Mouse (Mus musculus): ENCODE measurements around the gene Ina. TPM values are rescaled to one million over a fixed set of nuclear protein-coding genes. Genes with fewer than 3 reads are reported as not detected.

Gene Ina
- total and polyA plus RNA-seq, 2 experiments from 2014 or later = not detected

DNA sequence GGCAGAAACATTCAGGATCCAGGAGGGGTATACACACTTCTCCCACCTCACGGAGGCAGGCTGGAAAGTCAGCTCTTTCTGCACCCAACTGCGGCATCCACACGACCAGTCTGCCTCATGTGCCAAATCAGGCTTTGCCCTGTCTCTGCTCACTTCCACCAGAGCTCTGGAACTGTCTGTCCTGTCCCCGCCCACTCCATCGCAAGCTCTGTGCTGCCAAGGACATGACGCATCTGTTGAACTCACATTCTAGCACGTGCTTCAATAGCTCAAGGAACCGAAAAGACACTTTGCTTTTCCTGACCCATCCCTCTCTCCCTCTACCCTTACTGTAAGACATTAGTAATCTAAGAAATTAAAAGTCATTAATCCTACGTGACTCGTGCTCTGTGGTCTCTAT is 10.5 kb downstream of the Ina start:
- no peak for DNase-seq (ENCODE audit: low spot score)
- no peak overlapping the region for H3K9ac ChIP-seq (replicated peaks; ENCODE audit: low read depth, low read length)
- no peaks in the 10 kb centered on the region for H3K27me3 ChIP-seq (ENCODE audit: control insufficient read depth, insufficient read depth, low read length)
- no peak overlapping the region for H3K27ac ChIP-seq (ENCODE audit: low read depth)
- H3K4me2 ChIP-seq (ENCODE audit: low read depth, low read length) = no peak overlapping the region
- TF ChIP-seq CTCF (IDR thresholded peaks at IDR 0.05; ENCODE audit: low read depth) (no peak), EP300 (IDR thresholded peaks at IDR 0.05; ENCODE audit: low read depth) (no peak)
- H3K4me1 ChIP-seq (ENCODE audit: control insufficient read depth, insufficient read depth) = no peaks in the 10 kb centered on the region
- no peak overlapping the region for H3K4me3 ChIP-seq (ENCODE audit: low read depth, low read length)
- no peak; the same call in 1 of the 2 replicates for ATAC-seq (ENCODE audit: insufficient read depth, low read depth)
- 35% methylated on average over 10 of the region's 10 CpGs for WGBS
- H3K9me3 ChIP-seq (replicated peaks; ENCODE audit: control insufficient read depth, low read length) = no peaks in the 10 kb centered on the region
- no peaks in the 10 kb centered on the region for H3K36me3 ChIP-seq (replicated peaks; ENCODE audit: control insufficient read depth, insufficient read depth, low read length)

GRCm38 (mm10) chr19:47026513-47026912 is 12.0 kb downstream of the Ina start:
- Histone ChIP-seq H3K9ac (replicated peaks; ENCODE audit: low read depth, low read length) (no peak overlapping the region), H3K9me3 (replicated peaks; ENCODE audit: control insufficient read depth, low read length) (no peaks in the 10 kb centered on the region), H3K4me1 (ENCODE audit: control insufficient read depth, insufficient read depth) (no peaks in the 10 kb centered on the region), H3K4me3 (ENCODE audit: low read depth, low read length) (no peak overlapping the region), H3K27me3 (ENCODE audit: control insufficient read depth, insufficient read depth, low read length) (no peaks in the 10 kb centered on the region), H3K27ac (ENCODE audit: low read depth) (no peak overlapping the region), H3K36me3 (replicated peaks; ENCODE audit: control insufficient read depth, insufficient read depth, low read length) (no peaks in the 10 kb centered on the region), H3K4me2 (ENCODE audit: low read depth, low read length) (no peak overlapping the region)
- WGBS = 87% methylated on average over 4 of the region's 4 CpGs
- DNase-seq (ENCODE audit: low spot score) = no peak
- no peak for TF ChIP-seq CTCF (IDR thresholded peaks at IDR 0.05; ENCODE audit: low read depth)
- TF ChIP-seq EP300 (IDR thresholded peaks at IDR 0.05; ENCODE audit: low read depth) = no peak
- ATAC-seq (ENCODE audit: insufficient read depth, low read depth) = no peak

DNA sequence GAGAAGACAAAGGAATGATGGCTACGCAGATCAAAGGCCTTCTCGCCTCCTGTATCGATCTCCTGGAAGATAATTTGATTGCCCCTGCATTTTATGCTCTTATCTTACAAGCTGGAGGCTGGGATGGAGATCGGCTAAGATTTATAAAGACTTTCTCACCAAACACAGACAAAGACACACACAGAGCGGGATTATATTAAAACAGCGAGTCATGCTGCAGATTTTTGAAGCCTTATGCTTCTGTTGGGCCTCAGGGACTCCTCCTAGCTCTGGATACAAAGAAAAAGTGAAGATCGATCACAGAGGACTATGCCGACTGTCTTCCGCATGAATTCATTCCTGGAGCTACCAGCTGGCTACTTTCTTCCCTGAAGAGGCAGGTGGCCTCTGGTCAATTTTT is 15.3 kb downstream of the Ina start:
- TF ChIP-seq EP300 (IDR thresholded peaks at IDR 0.05; ENCODE audit: low read depth) = no peak
- TF ChIP-seq CTCF (IDR thresholded peaks at IDR 0.05; ENCODE audit: low read depth) = no peak
- Histone ChIP-seq H3K4me3 (ENCODE audit: low read depth, low read length) (no peak overlapping the region), H3K36me3 (replicated peaks; ENCODE audit: control insufficient read depth, insufficient read depth, low read length) (peaks cover 8% of the 10 kb centered on the region; the same call in 1 of the 2 replicates), H3K27ac (ENCODE audit: low read depth) (no peak overlapping the region), H3K4me1 (ENCODE audit: control insufficient read depth, insufficient read depth) (no peaks in the 10 kb centered on the region), H3K27me3 (ENCODE audit: control insufficient read depth, insufficient read depth, low read length) (no peaks in the 10 kb centered on the region), H3K9me3 (replicated peaks; ENCODE audit: control insufficient read depth, low read length) (no peaks in the 10 kb centered on the region), H3K9ac (replicated peaks; ENCODE audit: low read depth, low read length) (no peak overlapping the region), H3K4me2 (ENCODE audit: low read depth, low read length) (no peak overlapping the region)
- no peak for DNase-seq (ENCODE audit: low spot score)
- WGBS = 79% methylated on average over 9 of the region's 9 CpGs
- ATAC-seq (ENCODE audit: insufficient read depth, low read depth) = no peak

DNA sequence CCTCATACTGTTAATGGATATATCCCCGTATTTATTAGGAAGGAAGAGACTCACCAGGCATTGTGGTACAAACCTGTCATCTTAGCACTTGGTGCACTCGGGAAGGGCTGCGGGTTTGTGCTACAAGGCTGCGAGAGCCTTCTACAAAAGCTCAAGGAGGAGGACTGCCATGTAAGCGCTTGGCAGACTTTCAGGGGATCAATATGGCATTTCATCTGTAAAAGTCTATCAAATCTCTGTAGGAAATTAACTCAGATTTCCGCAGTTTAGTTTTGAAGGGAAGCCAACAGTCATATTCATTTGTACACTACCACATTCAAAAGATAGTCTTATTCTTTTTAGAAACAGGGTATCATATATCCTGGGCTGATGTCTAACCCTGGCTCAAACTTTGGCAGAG is 17.3 kb downstream of the Ina start:
- no peak overlapping the region for H3K4me2 ChIP-seq (ENCODE audit: low read depth, low read length)
- H3K9ac ChIP-seq (replicated peaks; ENCODE audit: low read depth, low read length) = no peak overlapping the region
- no peak overlapping the region for H3K4me3 ChIP-seq (ENCODE audit: low read depth, low read length)
- no peaks in the 10 kb centered on the region for H3K4me1 ChIP-seq (ENCODE audit: control insufficient read depth, insufficient read depth)
- no peaks in the 10 kb centered on the region for H3K9me3 ChIP-seq (replicated peaks; ENCODE audit: control insufficient read depth, low read length)
- ATAC-seq (ENCODE audit: insufficient read depth, low read depth) = no peak
- H3K36me3 ChIP-seq (replicated peaks; ENCODE audit: control insufficient read depth, insufficient read depth, low read length) = peaks cover 8% of the 10 kb centered on the region
- no peak for DNase-seq (ENCODE audit: low spot score)
- no peak overlapping the region for H3K27ac ChIP-seq (ENCODE audit: low read depth)
- WGBS = 91% methylated on average over 6 of the region's 6 CpGs
- no peak for TF ChIP-seq EP300 (IDR thresholded peaks at IDR 0.05; ENCODE audit: low read depth)
- TF ChIP-seq CTCF (IDR thresholded peaks at IDR 0.05; ENCODE audit: low read depth) = no peak
- no peaks in the 10 kb centered on the region for H3K27me3 ChIP-seq (ENCODE audit: control insufficient read depth, insufficient read depth, low read length)

DNA sequence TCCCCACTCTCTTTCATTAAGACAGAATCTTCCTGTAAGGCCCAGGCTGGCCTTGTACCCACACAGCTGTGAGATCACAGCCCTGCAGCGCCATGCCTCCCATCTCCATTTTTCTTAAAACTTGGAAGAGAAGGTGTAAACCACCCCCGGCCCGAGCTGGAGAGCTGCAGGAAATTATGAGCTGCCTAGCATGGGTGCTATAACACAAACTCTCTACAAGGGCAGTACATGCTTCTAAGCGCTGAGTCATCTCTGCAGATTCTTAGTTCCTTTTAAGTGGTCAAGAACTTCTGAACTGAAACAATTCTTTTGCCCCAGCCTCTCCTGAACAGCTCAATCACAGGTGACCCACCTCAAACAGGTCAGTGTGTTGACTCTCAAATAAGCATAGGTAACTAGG is 20.4 kb downstream of the Ina start:
- peaks cover 19% of the 10 kb centered on the region for H3K36me3 ChIP-seq (replicated peaks; ENCODE audit: control insufficient read depth, insufficient read depth, low read length)
- no peaks in the 10 kb centered on the region for H3K27me3 ChIP-seq (ENCODE audit: control insufficient read depth, insufficient read depth, low read length)
- no peak overlapping the region for H3K27ac ChIP-seq (ENCODE audit: low read depth)
- WGBS = 84% methylated on average over 4 of the region's 4 CpGs
- ATAC-seq (ENCODE audit: insufficient read depth, low read depth) (no peak), DNase-seq (ENCODE audit: low spot score) (no peak)
- no peak for TF ChIP-seq CTCF (IDR thresholded peaks at IDR 0.05; ENCODE audit: low read depth)
- no peak for TF ChIP-seq EP300 (IDR thresholded peaks at IDR 0.05; ENCODE audit: low read depth)
- no peak overlapping the region for H3K9ac ChIP-seq (replicated peaks; ENCODE audit: low read depth, low read length)
- no peak overlapping the region for H3K4me3 ChIP-seq (ENCODE audit: low read depth, low read length)
- no peaks in the 10 kb centered on the region for H3K9me3 ChIP-seq (replicated peaks; ENCODE audit: control insufficient read depth, low read length)
- no peaks in the 10 kb centered on the region for H3K4me1 ChIP-seq (ENCODE audit: control insufficient read depth, insufficient read depth)
- H3K4me2 ChIP-seq (ENCODE audit: low read depth, low read length) = no peak overlapping the region

DNA sequence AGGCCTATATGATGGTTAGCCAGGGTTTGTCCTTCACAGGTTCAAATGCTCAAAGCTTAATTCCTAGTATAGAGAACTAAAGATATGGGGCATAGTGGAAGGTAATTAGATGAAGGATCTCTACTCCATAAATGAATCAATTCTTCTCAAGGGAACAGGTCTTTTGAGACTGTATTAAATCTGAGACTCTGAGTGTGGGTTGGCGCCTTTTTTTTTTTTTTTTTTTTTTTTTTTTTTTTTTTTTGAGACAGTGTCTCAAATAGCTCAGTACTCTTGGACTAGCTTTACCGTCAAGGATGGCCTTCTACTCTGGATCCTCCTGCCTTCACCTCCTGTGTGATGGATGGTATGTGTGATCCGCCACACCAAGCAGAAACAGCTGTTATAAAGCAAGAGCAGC is 22.1 kb downstream of the Ina start:
- H3K36me3 ChIP-seq (replicated peaks; ENCODE audit: control insufficient read depth, insufficient read depth, low read length) = peaks cover 20% of the 10 kb centered on the region
- no peaks in the 10 kb centered on the region for H3K4me1 ChIP-seq (ENCODE audit: control insufficient read depth, insufficient read depth)
- no peak overlapping the region for H3K9ac ChIP-seq (replicated peaks; ENCODE audit: low read depth, low read length)

More for the DNA sequence above, 22.1 kb downstream of the Ina start:
- H3K4me2 ChIP-seq (ENCODE audit: low read depth, low read length) = no peak overlapping the region
- 90% methylated on average over 3 of the region's 3 CpGs for WGBS
- TF ChIP-seq CTCF (IDR thresholded peaks at IDR 0.05; ENCODE audit: low read depth) (no peak), EP300 (IDR thresholded peaks at IDR 0.05; ENCODE audit: low read depth) (no peak)
- H3K27ac ChIP-seq (ENCODE audit: low read depth) = no peak overlapping the region
- ATAC-seq (ENCODE audit: insufficient read depth, low read depth) (no peak), DNase-seq (ENCODE audit: low spot score) (no peak)
- no peak overlapping the region for H3K4me3 ChIP-seq (ENCODE audit: low read depth, low read length)
- H3K9me3 ChIP-seq (replicated peaks; ENCODE audit: control insufficient read depth, low read length) = no peaks in the 10 kb centered on the region
- no peaks in the 10 kb centered on the region for H3K27me3 ChIP-seq (ENCODE audit: control insufficient read depth, insufficient read depth, low read length)
